Mouse (Mus musculus) ES-Bruce4 (cell line): ENCODE measurements around the gene Glo1. TPM values are rescaled to one million over a fixed set of nuclear protein-coding genes. Genes with fewer than 3 reads are reported as not detected.

Experiments used
- H3K27ac ChIP-seq: 2 replicates; pipeline ENCODE4 v1.5.1; 2012; ENCODE audit warnings: low read length, inconsistent platforms; ENCODE audit not compliant: insufficient read depth
- H3K27me3 ChIP-seq: 2 replicates; pipeline ENCODE4 v1.6.1; 2012; ENCODE audit warnings: mild to moderate bottlenecking, low read length, inconsistent platforms; ENCODE audit not compliant: control insufficient read depth, poor library complexity, insufficient read depth, severe bottlenecking
- H3K36me3 ChIP-seq: 2 replicates; pipeline ENCODE4 v1.6.1; 2012; ENCODE audit warnings: inconsistent platforms, mild to moderate bottlenecking, low read length, moderate library complexity; ENCODE audit not compliant: control insufficient read depth, poor library complexity, insufficient read depth, severe bottlenecking
- H3K4me1 ChIP-seq: one replicate; pipeline ENCODE4 v1.8.1; 2011; ENCODE audit warnings: low read length; ENCODE audit not compliant: control insufficient read depth, insufficient read depth
- H3K4me3 ChIP-seq: 2 replicates; pipeline ENCODE4 v1.5.1; 2011; ENCODE audit warnings: low read depth, mild to moderate bottlenecking, low read length
- H3K9ac ChIP-seq: 2 replicates; pipeline ENCODE4 v1.6.1; 2012; ENCODE audit warnings: low read depth, mild to moderate bottlenecking, inconsistent platforms; ENCODE audit not compliant: poor library complexity, severe bottlenecking
- H3K9me3 ChIP-seq: replicated peaks from 2 replicates; pipeline ENCODE4 v1.6.1; 2012; ENCODE audit warnings: mild to moderate bottlenecking, low read length, inconsistent platforms; ENCODE audit not compliant: control insufficient read depth, poor library complexity, insufficient read depth, severe bottlenecking
- CTCF ChIP-seq: IDR thresholded peaks from one replicate; pipeline ENCODE4 v1.8.1; 2011; ENCODE audit warnings: low read depth, low read length
- EP300 ChIP-seq: IDR thresholded peaks from 2 replicates; pipeline ENCODE4 v1.6.1; 2011; ENCODE audit warnings: low read depth, low read length; ENCODE audit not compliant: insufficient read depth
- POLR2A ChIP-seq: IDR thresholded peaks from one replicate; pipeline ENCODE4 v1.8.1; 2011; ENCODE audit warnings: low read length; ENCODE audit not compliant: insufficient read depth
- polyA plus RNA-seq: library from polyadenylated mRNA; stranded (reverse); fragments of >200 nt; gene quantifications from 2 replicates; pipeline ENCODE4 v1.2.4, GENCODE M21; 2011; ENCODE audit warnings: low read depth; ENCODE audit not compliant: missing spikeins, insufficient read depth, insufficient read length

The Glo1 gene
- polyA plus RNA-seq, 1 experiment = 190 TPM

- Histone ChIP-seq H3K9ac (peak overlapping the region; percentile 33; the same call in 1 of the 2 replicates), H3K27me3 (no peaks in the 10 kb centered on the region), H3K36me3 (peaks cover 5% of the 10 kb centered on the region; the same call in 1 of the 2 replicates), H3K9me3 (no peaks in the 10 kb centered on the region), H3K4me3 (peak overlapping the region; percentile 43), H3K4me1 (no peaks in the 10 kb centered on the region), H3K27ac (no peak overlapping the region)
- no peak for TF ChIP-seq EP300
- no peak for TF ChIP-seq CTCF
- no peak for TF ChIP-seq POLR2A
These were observed 20.0 kb downstream of the Glo1 start for GRCm38 (mm10) chr17:30606634-30607081.

GRCm38 (mm10) chr17:30606206-30606605 lies 20.5 kb downstream of the Glo1 start:
- no peaks in the 10 kb centered on the region for H3K4me1 ChIP-seq
- H3K36me3 ChIP-seq = peaks cover 5% of the 10 kb centered on the region; the same call in 1 of the 2 replicates
- no peaks in the 10 kb centered on the region for H3K9me3 ChIP-seq
- H3K4me3 ChIP-seq = peak overlapping the region; percentile 43
- peak overlapping the region; percentile 24 for H3K27ac ChIP-seq
- peak overlapping the region; percentile 33; the same call in 1 of the 2 replicates for H3K9ac ChIP-seq
- no peak for TF ChIP-seq CTCF
- TF ChIP-seq EP300 = no peak
- TF ChIP-seq POLR2A = no peak
- H3K27me3 ChIP-seq = no peaks in the 10 kb centered on the region

GRCm38 (mm10) chr17:30605001-30605400 lies 21.7 kb downstream of the Glo1 start:
- TF ChIP-seq EP300 (no peak), CTCF (no peak), POLR2A (no peak)
- H3K27ac ChIP-seq = no peak overlapping the region
- H3K36me3 ChIP-seq = peaks cover 6% of the 10 kb centered on the region
- H3K4me1 ChIP-seq = peaks cover 2% of the 10 kb centered on the region
- H3K4me3 ChIP-seq = no peak overlapping the region
- no peaks in the 10 kb centered on the region for H3K9me3 ChIP-seq
- no peak overlapping the region for H3K9ac ChIP-seq
- H3K27me3 ChIP-seq = no peaks in the 10 kb centered on the region

GRCm38 (mm10) chr17:30604296-30604695 lies 22.4 kb downstream of the Glo1 start:
- Histone ChIP-seq H3K4me3 (no peak overlapping the region), H3K4me1 (peaks cover 2% of the 10 kb centered on the region), H3K36me3 (peaks cover 8% of the 10 kb centered on the region), H3K9ac (no peak overlapping the region), H3K27ac (no peak overlapping the region), H3K9me3 (no peaks in the 10 kb centered on the region), H3K27me3 (no peaks in the 10 kb centered on the region)
- TF ChIP-seq EP300 (no peak), POLR2A (no peak), CTCF (no peak)

GRCm38 (mm10) chr17:30602175-30602574 lies 24.5 kb downstream of the Glo1 start:
- TF ChIP-seq POLR2A = peak; percentile 30
- 0 out of 2 replicates have a peak, but pooled peaks have one; percentile 33 for TF ChIP-seq EP300
- peak; percentile 19 for TF ChIP-seq CTCF
- H3K4me3 ChIP-seq = peak overlapping the region; percentile 66
- H3K27me3 ChIP-seq = no peaks in the 10 kb centered on the region
- no peaks in the 10 kb centered on the region for H3K9me3 ChIP-seq
- peaks cover 6% of the 10 kb centered on the region for H3K4me1 ChIP-seq
- H3K9ac ChIP-seq = 0 out of 2 replicates have a peak overlapping the region, but pooled peaks have one; percentile 27
- peaks cover 9% of the 10 kb centered on the region for H3K36me3 ChIP-seq
- H3K27ac ChIP-seq = peak overlapping the region; percentile 52

- Histone ChIP-seq H3K9me3 (no peaks in the 10 kb centered on the region), H3K4me1 (peaks cover 6% of the 10 kb centered on the region), H3K36me3 (peaks cover 28% of the 10 kb centered on the region), H3K27ac (peak overlapping the region; percentile 59), H3K27me3 (no peaks in the 10 kb centered on the region), H3K9ac (0 out of 2 replicates have a peak overlapping the region, but pooled peaks have one; percentile 3), H3K4me3 (peak overlapping the region; percentile 9; the same call in 1 of the 2 replicates)
- TF ChIP-seq EP300 (peak; percentile 80), CTCF (no peak), POLR2A (no peak)
These were observed 28.4 kb downstream of the Glo1 start for GRCm38 (mm10) chr17:30598300-30598699.
